Mouse (Mus musculus): ENCODE data around the gene Slc2a1. TPM values are rescaled to one million over a fixed set of nuclear protein-coding genes. Genes with fewer than 3 reads are reported as not detected.

The Slc2a1 gene
- total and polyA plus RNA-seq, 3 experiments, result 33.4 to 64.9 (median 46.2) TPM

- H3K27ac ChIP-seq (ENCODE audit: insufficient read depth, low read depth), result no peak overlapping the region
- TF ChIP-seq POLR2A (IDR thresholded peaks at IDR 0.05; ENCODE audit: low read depth, low read length) (no peak), ELF1 (IDR thresholded peaks at IDR 0.05; ENCODE audit: low read depth, low read length) (no peak), ZC3H11A (IDR thresholded peaks at IDR 0.05; ENCODE audit: low read depth, low read length) (no peak), PAX5 (IDR thresholded peaks at IDR 0.05; ENCODE audit: low read length) (no peak), POLR2AphosphoS2 (IDR thresholded peaks at IDR 0.05; ENCODE audit: low read depth, low read length) (no peak), SIN3A (IDR thresholded peaks at IDR 0.05; ENCODE audit: low read length) (no peak), USF2 (conservative IDR thresholded peaks at IDR 0.05; ENCODE audit: low read depth, low read length) (no peak), SMC3 (IDR thresholded peaks at IDR 0.05; ENCODE audit: low read depth, low read length) (no peak), RCOR1 (conservative IDR thresholded peaks at IDR 0.05; ENCODE audit: low read depth, low read length) (no peak), ZMIZ1 (IDR thresholded peaks at IDR 0.05; ENCODE audit: low read depth, low read length) (no peak), ZNF384 (IDR thresholded peaks at IDR 0.05; ENCODE audit: low read depth, low read length) (no peak), ZKSCAN1 (IDR thresholded peaks at IDR 0.05; ENCODE audit: borderline replicate concordance, low read depth, low read length) (no peak), NELFE (IDR thresholded peaks at IDR 0.05; ENCODE audit: low read depth, low read length) (no peak), IRF4 (IDR thresholded peaks at IDR 0.05; ENCODE audit: low read depth, low read length) (no peak), MXI1 (IDR thresholded peaks at IDR 0.05; ENCODE audit: low read depth, low read length) (no peak), UBTF (IDR thresholded peaks at IDR 0.05; ENCODE audit: low read depth, low read length) (no peak)
- peaks cover 3 to 4% of the 10 kb centered on the region in 2 experiments; a peak in 3 of 4 replicates for H3K4me1 ChIP-seq (ENCODE audit: control insufficient read depth in 1 of 2, insufficient read depth in 2 of 2)
Measured at GRCm38 (mm10) chr4:119138776-119139175, 30.3 kb downstream of the Slc2a1 start.

GRCm38 (mm10) chr4:119140126-119140525 lies 31.6 kb downstream of the Slc2a1 start:
- dilution Hi-C loops (cut with MboI; ENCODE audit: extremely low pct_ligation_motif_present, extremely low pct_unique_long_range_greater_than_20kb, low sequenced_read_pairs), result no loop called here
- peaks cover 24 to 39% of the 10 kb centered on the region in 2 experiments for H3K36me3 ChIP-seq (replicated peaks in 1 of 2; ENCODE audit: control insufficient read depth in 1 of 2, insufficient read depth in 1 of 2, low read length in 1 of 2)

More at GRCm38 (mm10) chr4:119138776-119139175, 30.3 kb downstream of the Slc2a1 start:
- H3K9ac ChIP-seq (ENCODE audit: insufficient read depth, low read depth), result no peak overlapping the region
- no peaks in the 10 kb centered on the region for H3K27me3 ChIP-seq (replicated peaks)
- no peaks in the 10 kb centered on the region for H3K79me2 ChIP-seq (replicated peaks; ENCODE audit: control insufficient read depth, extremely low read depth, insufficient read depth, poor library complexity, severe bottlenecking)
- dilution Hi-C loops (cut with MboI; ENCODE audit: extremely low pct_ligation_motif_present, extremely low pct_unique_long_range_greater_than_20kb, low sequenced_read_pairs) (no loop called here), in situ Hi-C loops (cut with MboI; ENCODE audit: low pct_ligation_motif_present, low pct_unique_long_range_greater_than_20kb, low sequenced_read_pairs) (no loop called here)
- peaks cover 38 to 52% of the 10 kb centered on the region in 2 experiments for H3K36me3 ChIP-seq (replicated peaks in 1 of 2; ENCODE audit: control insufficient read depth in 1 of 2, insufficient read depth in 1 of 2, low read length in 1 of 2)
- no peaks in the 10 kb centered on the region for H3K9me3 ChIP-seq (replicated peaks; ENCODE audit: low read length)
- no peak overlapping the region for H3K4me3 ChIP-seq (replicated peaks in 1 of 3; ENCODE audit: low read depth in 2 of 3, low read length in 2 of 3, poor library complexity in 1 of 3)
- no peak for DNase-seq (ENCODE audit: extremely low read depth)
- no peak overlapping the region for H3K4me2 ChIP-seq (ENCODE audit: insufficient read depth, low read depth, poor library complexity, severe bottlenecking)

More at GRCm38 (mm10) chr4:119140126-119140525, 31.6 kb downstream of the Slc2a1 start:
- peaks cover 4% of the 10 kb centered on the region for H3K9me3 ChIP-seq (replicated peaks; ENCODE audit: low read length)
- H3K27ac ChIP-seq (ENCODE audit: insufficient read depth, low read depth), result no peak overlapping the region
- no peak overlapping the region for H3K9ac ChIP-seq (ENCODE audit: insufficient read depth, low read depth)
- in situ Hi-C loops (cut with MboI; ENCODE audit: low pct_ligation_motif_present, low pct_unique_long_range_greater_than_20kb, low sequenced_read_pairs), result no loop called here
- peak; percentile 66 for DNase-seq (ENCODE audit: extremely low read depth)
- H3K4me3 ChIP-seq (replicated peaks in 1 of 3; ENCODE audit: low read depth in 2 of 3, low read length in 2 of 3, poor library complexity in 1 of 3), result no peak overlapping the region
- no peaks in the 10 kb centered on the region for H3K79me2 ChIP-seq (replicated peaks; ENCODE audit: control insufficient read depth, extremely low read depth, insufficient read depth, poor library complexity, severe bottlenecking)
- no peak for TF ChIP-seq POLR2AphosphoS2 (IDR thresholded peaks at IDR 0.05; ENCODE audit: low read depth, low read length)
- TF ChIP-seq CTCF (conservative IDR thresholded peaks at IDR 0.05 in 1 of 2, IDR thresholded peaks at IDR 0.05 in 1 of 2; ENCODE audit: low read depth in 2 of 2, low read length in 2 of 2), result peak; percentile 91 to 100
- no peak for TF ChIP-seq POLR2A (IDR thresholded peaks at IDR 0.05; ENCODE audit: low read depth, low read length)
- TF ChIP-seq RAD21 (IDR thresholded peaks at IDR 0.05; ENCODE audit: low read depth, low read length), result peak; percentile 80
- 0 out of 2 replicates have a peak, but pooled peaks have one; percentile 12 for TF ChIP-seq TCF12 (IDR thresholded peaks at IDR 0.05; ENCODE audit: low read depth, low read length)
- TF ChIP-seq SMC3 (IDR thresholded peaks at IDR 0.05; ENCODE audit: low read depth, low read length), result peak; percentile 84
- TF ChIP-seq NELFE (IDR thresholded peaks at IDR 0.05; ENCODE audit: low read depth, low read length), result peak; percentile 32; the same call in 1 of the 2 replicates
- TF ChIP-seq EP300 (IDR thresholded peaks at IDR 0.05; ENCODE audit: low read length), result no peak
- TF ChIP-seq HCFC1 (IDR thresholded peaks at IDR 0.05; ENCODE audit: low read depth, low read length), result peak; percentile 23; the same call in 1 of the 2 replicates
- TF ChIP-seq SIN3A (IDR thresholded peaks at IDR 0.05; ENCODE audit: low read length), result no peak
- 0 out of 2 replicates have a peak, but pooled peaks have one; percentile 28 for TF ChIP-seq MYC (IDR thresholded peaks at IDR 0.05; ENCODE audit: low read depth, low read length)
- peak; percentile 12; the same call in 1 of the 2 replicates for TF ChIP-seq ZC3H11A (IDR thresholded peaks at IDR 0.05; ENCODE audit: low read depth, low read length)
- no peaks in the 10 kb centered on the region for H3K27me3 ChIP-seq (replicated peaks)
- H3K4me2 ChIP-seq (ENCODE audit: insufficient read depth, low read depth, poor library complexity, severe bottlenecking), result no peak overlapping the region
- peaks cover 3 to 4% of the 10 kb centered on the region in 2 experiments; a peak in 3 of 4 replicates for H3K4me1 ChIP-seq (ENCODE audit: control insufficient read depth in 1 of 2, insufficient read depth in 2 of 2)

Data from CH12.LX (cell line).